Mouse (Mus musculus): ENCODE data around the gene Setd1a. TPM values are rescaled to one million over a fixed set of nuclear protein-coding genes. Genes with fewer than 3 reads are reported as not detected.

The Setd1a gene
- total and polyA plus RNA-seq, 3 experiments, result 9.2 to 55.9 TPM; not detected in 1

GRCm38 (mm10) chr7:127817053-127817452 is 40.6 kb downstream of the Setd1a start:
- H3K9ac ChIP-seq (ENCODE audit: control insufficient read depth, low read depth, low read length, poor library complexity, severe bottlenecking), result no peak overlapping the region
- no peaks in the 10 kb centered on the region for H3K79me2 ChIP-seq (ENCODE audit: control insufficient read depth, insufficient read depth, low read length, poor library complexity)
- no peaks in the 10 kb centered on the region for H3K36me3 ChIP-seq (ENCODE audit: control insufficient read depth in 1 of 2, insufficient read depth in 2 of 2, low read length in 2 of 2)
- no peaks in the 10 kb centered on the region for H3K27me3 ChIP-seq (ENCODE audit: control insufficient read depth in 1 of 2, insufficient read depth in 2 of 2, low read length in 2 of 2)
- DNase-seq (ENCODE audit: low read depth, low spot score), result no peak
- no peak overlapping the region for H3K4me3 ChIP-seq (ENCODE audit: control insufficient read depth in 1 of 2, insufficient read depth in 1 of 2, low read depth in 2 of 2, low read length in 2 of 2)
- H3K9me3 ChIP-seq (replicated peaks; ENCODE audit: insufficient read depth, low read length), result no peaks in the 10 kb centered on the region
- no peak for TF ChIP-seq POLR2AphosphoS2 (IDR thresholded peaks at IDR 0.05; ENCODE audit: low read length)
- no peak for TF ChIP-seq UBTF (IDR thresholded peaks at IDR 0.05; ENCODE audit: borderline replicate concordance, insufficient read depth, low read depth, low read length)
- TF ChIP-seq MAFK (IDR thresholded peaks at IDR 0.05; ENCODE audit: borderline replicate concordance, low read depth, low read length), result no peak
- TF ChIP-seq ZMIZ1 (IDR thresholded peaks at IDR 0.05; ENCODE audit: low read depth, low read length), result no peak
- no peak for TF ChIP-seq BHLHE40 (IDR thresholded peaks at IDR 0.05; ENCODE audit: borderline replicate concordance, low read depth, low read length)
- TF ChIP-seq MAZ (IDR thresholded peaks at IDR 0.05; ENCODE audit: low read depth, low read length), result no peak
- no peaks in the 10 kb centered on the region for H3K4me1 ChIP-seq (ENCODE audit: control insufficient read depth in 1 of 2, insufficient read depth in 2 of 2, low read length in 2 of 2)
- no peak overlapping the region for H3K27ac ChIP-seq (ENCODE audit: control insufficient read depth, low read depth, low read length)

GRCm38 (mm10) chr7:127817776-127818175 is 41.3 kb downstream of the Setd1a start:
- Histone ChIP-seq H3K27ac (ENCODE audit: control insufficient read depth, low read depth, low read length) (no peak overlapping the region), H3K4me1 (ENCODE audit: control insufficient read depth in 1 of 2, insufficient read depth in 2 of 2, low read length in 2 of 2) (no peaks in the 10 kb centered on the region)
- TF ChIP-seq CTCF (IDR thresholded peaks at IDR 0.05 in 2 of 3, conservative IDR thresholded peaks at IDR 0.05 in 1 of 3; ENCODE audit: control insufficient read depth in 1 of 3, insufficient read depth in 1 of 3, low read depth in 2 of 3, low read length in 3 of 3, poor library complexity in 1 of 3, severe bottlenecking in 1 of 3) (no peak), SIN3A (IDR thresholded peaks at IDR 0.05; ENCODE audit: low read length) (no peak), MAZ (IDR thresholded peaks at IDR 0.05; ENCODE audit: low read depth, low read length) (no peak), NELFE (IDR thresholded peaks at IDR 0.05; ENCODE audit: low read depth, low read length) (no peak), POLR2AphosphoS2 (IDR thresholded peaks at IDR 0.05; ENCODE audit: low read length) (no peak), POLR2AphosphoS5 (IDR thresholded peaks at IDR 0.05; ENCODE audit: borderline replicate concordance, low read depth, low read length) (no peak), POLR2A (IDR thresholded peaks at IDR 0.05; ENCODE audit: control insufficient read depth in 1 of 2, insufficient read depth in 1 of 2, low read depth in 1 of 2, low read length in 2 of 2, poor library complexity in 1 of 2) (no peak), ZMIZ1 (IDR thresholded peaks at IDR 0.05; ENCODE audit: low read depth, low read length) (no peak), UBTF (IDR thresholded peaks at IDR 0.05; ENCODE audit: borderline replicate concordance, insufficient read depth, low read depth, low read length) (no peak), MEF2A (IDR thresholded peaks at IDR 0.05; ENCODE audit: extremely low read depth, insufficient replicate concordance, low read depth, low read length, poor library complexity, severe bottlenecking) (no peak), USF2 (IDR thresholded peaks at IDR 0.05; ENCODE audit: borderline replicate concordance in 1 of 2, insufficient read depth in 1 of 2, low read depth in 1 of 2, low read length in 2 of 2) (no peak), RCOR1 (IDR thresholded peaks at IDR 0.05; ENCODE audit: low read depth, low read length) (no peak), TAL1 (IDR thresholded peaks at IDR 0.05; ENCODE audit: low read length) (no peak), CHD1 (IDR thresholded peaks at IDR 0.05; ENCODE audit: low read depth, low read length) (no peak), TCF12 (IDR thresholded peaks at IDR 0.05; ENCODE audit: low read depth, low read length) (no peak), TBP (IDR thresholded peaks at IDR 0.05; ENCODE audit: low read depth, low read length) (no peak), USF1 (IDR thresholded peaks at IDR 0.05; ENCODE audit: low read depth, low read length) (no peak), ZKSCAN1 (IDR thresholded peaks at IDR 0.05; ENCODE audit: low read depth, low read length) (no peak)

More at GRCm38 (mm10) chr7:127817776-127818175, 41.3 kb downstream of the Setd1a start:
- H3K27me3 ChIP-seq (ENCODE audit: control insufficient read depth in 1 of 2, insufficient read depth in 2 of 2, low read length in 2 of 2), result no peaks in the 10 kb centered on the region
- H3K4me3 ChIP-seq (ENCODE audit: control insufficient read depth in 1 of 2, insufficient read depth in 1 of 2, low read depth in 2 of 2, low read length in 2 of 2), result no peak overlapping the region
- no peak for DNase-seq (ENCODE audit: low read depth, low spot score)
- no peaks in the 10 kb centered on the region for H3K79me2 ChIP-seq (ENCODE audit: control insufficient read depth, insufficient read depth, low read length, poor library complexity)
- H3K36me3 ChIP-seq (ENCODE audit: control insufficient read depth in 1 of 2, insufficient read depth in 2 of 2, low read length in 2 of 2), result no peaks in the 10 kb centered on the region
- no peaks in the 10 kb centered on the region for H3K9me3 ChIP-seq (replicated peaks; ENCODE audit: insufficient read depth, low read length)
- no peak overlapping the region for H3K9ac ChIP-seq (ENCODE audit: control insufficient read depth, low read depth, low read length, poor library complexity, severe bottlenecking)
